Mouse (Mus musculus) limb, embryonic 10.5 days (tissue): ENCODE measurements around the gene Ccdc38. TPM values are rescaled to one million over a fixed set of nuclear protein-coding genes. Genes with fewer than 3 reads are reported as not detected.

ENCODE experiments used
- DNase-seq: peaks from one replicate; pipeline ENCODE4 v3.0.0-alpha.2; 2017; ENCODE audit warnings: low spot score
- H3K27ac ChIP-seq: fragments of 300-500 bp; sonication (generic); 2 replicates; pipeline ENCODE4 v1.5.1; 2016; ENCODE audit warnings: mild to moderate bottlenecking
- H3K27me3 ChIP-seq: fragments of 300-500 bp; sonication (generic); 2 replicates; pipeline ENCODE4 v1.6.1; 2016; ENCODE audit warnings: low read depth, mild to moderate bottlenecking; ENCODE audit not compliant: poor library complexity, severe bottlenecking
- H3K36me3 ChIP-seq: fragments of 300-500 bp; sonication (generic); 2 replicates; pipeline ENCODE4 v1.6.1; 2016; ENCODE audit warnings: mild to moderate bottlenecking, moderate library complexity
- H3K4me1 ChIP-seq: fragments of 300-500 bp; sonication (generic); 2 replicates; pipeline ENCODE4 v1.6.1; 2016
- H3K4me3 ChIP-seq: fragments of 300-500 bp; sonication (generic); 2 replicates; pipeline ENCODE4 v1.5.1; 2016; ENCODE audit warnings: mild to moderate bottlenecking, moderate library complexity
- H3K9me3 ChIP-seq: fragments of 300-500 bp; sonication (generic); replicated peaks from 2 replicates; pipeline ENCODE4 v1.6.1; 2016; ENCODE audit warnings: mild to moderate bottlenecking
- WGBS: fragments of 180-500 bp; shearing (Covaris S2); methylation state at CpG from one replicate; pipeline ENCODE4 v1.1.7; 2016; 5-methylcytosine and 5-hydroxymethylcytosine counted together
- polyA plus RNA-seq: library from polyadenylated mRNA; unstranded; fragments of >200 nt; fragmentation: Nextera tagmentation; extraction: Ambion mirVana; gene quantifications from 2 replicates; pipeline ENCODE4 v1.2.1, GENCODE M21; 2016

The Ccdc38 gene
- polyA plus RNA-seq, 1 experiment from 2014 or later: 0.41 TPM

DNA sequence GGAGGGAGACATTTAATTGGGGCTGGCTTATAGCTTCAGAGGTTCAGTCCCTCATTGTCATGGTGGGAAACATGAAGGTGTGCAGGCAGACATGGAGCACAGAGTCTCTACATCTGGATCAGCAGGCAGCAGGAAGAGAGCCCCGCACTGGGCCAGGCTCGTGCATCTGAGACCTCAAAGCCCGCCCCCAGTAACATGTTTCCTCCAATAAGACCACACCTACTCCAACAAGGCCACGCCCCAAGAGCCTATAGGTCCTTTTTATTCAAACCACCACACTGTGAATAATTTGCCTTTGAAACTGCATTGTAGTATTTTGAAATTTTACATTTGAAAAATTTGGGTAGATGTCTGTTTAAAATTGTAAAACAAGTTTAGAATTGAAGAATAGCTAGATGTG, 91.7 kb downstream of the Ccdc38 start:
- H3K9me3 ChIP-seq: no peaks in the 10 kb centered on the region
- no peaks in the 10 kb centered on the region for H3K36me3 ChIP-seq
- 0 out of 2 replicates have a peak, but pooled peaks cover 3% of the 10 kb centered on the region for H3K27me3 ChIP-seq
- H3K4me3 ChIP-seq: no peak overlapping the region
- 77% methylated on average over 4 of the region's 4 CpGs for WGBS
- no peak overlapping the region for H3K27ac ChIP-seq
- DNase-seq: no peak
- H3K4me1 ChIP-seq: peaks cover 12% of the 10 kb centered on the region

DNA sequence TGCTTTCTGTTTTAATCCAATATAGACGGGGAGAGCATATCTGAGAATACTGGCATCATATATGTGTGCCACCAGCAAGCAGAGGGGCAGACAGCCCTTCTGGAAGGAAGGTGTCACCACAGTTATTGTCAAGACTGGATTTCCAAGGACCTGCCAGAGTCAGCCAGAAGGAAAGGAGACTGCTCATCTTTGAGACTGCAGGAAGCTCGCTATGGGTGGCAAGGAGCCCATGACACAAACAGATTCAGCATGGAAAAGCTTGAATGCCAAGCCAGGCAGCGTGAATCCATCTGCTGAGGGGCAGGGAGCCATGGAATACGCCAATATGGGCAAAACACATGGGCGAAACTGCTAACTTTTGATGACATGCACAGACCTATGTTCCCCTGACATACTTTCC, 93.1 kb downstream of the Ccdc38 start:
- no peaks in the 10 kb centered on the region for H3K36me3 ChIP-seq
- H3K9me3 ChIP-seq: no peaks in the 10 kb centered on the region
- peaks cover 12% of the 10 kb centered on the region for H3K4me1 ChIP-seq
- peaks cover 8% of the 10 kb centered on the region; the same call in 1 of the 2 replicates for H3K27me3 ChIP-seq
- 92% methylated on average over 5 of the region's 5 CpGs for WGBS
- DNase-seq: no peak
- no peak overlapping the region for H3K4me3 ChIP-seq
- H3K27ac ChIP-seq: no peak overlapping the region

Other genes with a start within 250 kb of the Ccdc38 start
- gene Elk3, start 229.5 kb upstream of the Ccdc38 start, polyA plus RNA-seq: 34.0 and 36.0 TPM in 2 replicates
- gene Lta4h, start 87.2 kb upstream of the Ccdc38 start, polyA plus RNA-seq: 147 and 157 TPM in 2 replicates
- 0.04 and 0.48 TPM in 2 replicates for gene Hal, start 51.9 kb upstream of the Ccdc38 start, polyA plus RNA-seq
- gene Amdhd1, start 599 bp upstream of the Ccdc38 start, polyA plus RNA-seq: 0.19 and 0.36 TPM in 2 replicates
- 192 and 220 TPM in 2 replicates for gene Snrpf, start 49.1 kb downstream of the Ccdc38 start, polyA plus RNA-seq
- 0.34 and 0.76 TPM in 2 replicates for gene Ntn4, start 100.0 kb downstream of the Ccdc38 start, polyA plus RNA-seq